Mouse (Mus musculus): ENCODE measurements at regions not wholly inside any gene's neighbourhood (a gene's known extent, or its start where the extent isn't known, plus 50 kb on each side); places are given as distances from the start of the nearest gene placed in this dataset.

DNA sequence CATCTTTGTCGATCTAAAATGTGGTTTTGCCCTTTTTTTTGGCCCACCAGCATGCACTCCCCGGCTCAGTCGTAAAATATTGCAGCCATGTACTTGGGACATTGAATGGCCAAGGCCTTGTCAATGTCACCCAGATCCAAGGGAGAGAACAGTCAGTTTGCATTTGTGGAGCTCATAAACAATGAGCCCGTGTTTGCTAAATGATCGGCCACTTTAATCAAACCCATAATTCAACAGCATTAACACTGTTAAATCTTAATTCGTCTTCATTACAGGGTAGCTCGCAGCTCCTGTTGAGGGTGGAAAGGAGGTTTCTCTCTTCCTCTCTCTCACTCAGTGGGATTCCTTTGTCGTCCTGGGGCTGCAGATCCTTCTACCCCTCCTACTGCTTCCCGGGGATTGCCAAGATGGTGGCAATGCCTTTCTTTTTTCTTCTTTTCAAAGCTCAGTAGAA lies 69.0 kb upstream of the Ephb1 start:
- H3K4me3 ChIP-seq (replicated peaks in 1 of 3; ENCODE audit: low read depth in 2 of 3, low read length in 2 of 3, poor library complexity in 1 of 3): no peak overlapping the region
- H3K4me2 ChIP-seq (ENCODE audit: insufficient read depth, low read depth, poor library complexity, severe bottlenecking): no peak overlapping the region
- dilution Hi-C loops (cut with MboI; ENCODE audit: extremely low pct_ligation_motif_present, extremely low pct_unique_long_range_greater_than_20kb, low sequenced_read_pairs): no loop called here

DNA sequence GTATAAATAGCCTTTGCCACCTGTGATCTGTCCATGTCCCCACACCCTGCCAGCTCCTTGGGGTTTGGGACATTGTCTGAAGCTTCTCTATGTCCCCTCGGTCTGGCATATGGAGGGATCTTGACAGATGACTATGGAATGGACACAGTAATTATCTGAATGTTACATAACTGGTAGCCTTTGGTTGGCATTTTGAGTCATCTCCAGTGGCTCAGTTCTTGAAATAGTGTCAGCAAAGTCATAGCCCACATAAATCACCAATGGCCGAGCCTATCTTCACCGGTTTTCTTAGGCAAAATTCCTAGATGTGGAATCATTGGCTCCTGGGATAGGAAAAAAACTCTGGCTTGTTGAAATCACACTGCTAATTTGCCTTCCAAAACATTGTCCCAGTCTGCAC lies 67.3 kb upstream of the Ephb1 start:
- no peaks in the 10 kb centered on the region for H3K27me3 ChIP-seq (replicated peaks)
- H3K9ac ChIP-seq (ENCODE audit: insufficient read depth, low read depth): no peak overlapping the region
- TF ChIP-seq CHD1 (IDR thresholded peaks at IDR 0.05; ENCODE audit: low read depth, low read length) (no peak), CTCF (conservative IDR thresholded peaks at IDR 0.05 in 1 of 2, IDR thresholded peaks at IDR 0.05 in 1 of 2; ENCODE audit: low read depth in 2 of 2, low read length in 2 of 2) (no peak), ZMIZ1 (IDR thresholded peaks at IDR 0.05; ENCODE audit: low read depth, low read length) (no peak), NELFE (IDR thresholded peaks at IDR 0.05; ENCODE audit: low read depth, low read length) (no peak), MXI1 (IDR thresholded peaks at IDR 0.05; ENCODE audit: low read depth, low read length) (no peak), JUN (IDR thresholded peaks at IDR 0.05; ENCODE audit: insufficient read depth, low read depth, low read length) (no peak), SMC3 (IDR thresholded peaks at IDR 0.05; ENCODE audit: low read depth, low read length) (no peak), UBTF (IDR thresholded peaks at IDR 0.05; ENCODE audit: low read depth, low read length) (no peak), ZKSCAN1 (IDR thresholded peaks at IDR 0.05; ENCODE audit: borderline replicate concordance, low read depth, low read length) (no peak), ZC3H11A (IDR thresholded peaks at IDR 0.05; ENCODE audit: low read depth, low read length) (no peak), MAFK (IDR thresholded peaks at IDR 0.05; ENCODE audit: insufficient replicate concordance, low read length) (no peak), E2F4 (IDR thresholded peaks at IDR 0.05; ENCODE audit: insufficient replicate concordance, low read depth, low read length) (no peak), EP300 (IDR thresholded peaks at IDR 0.05; ENCODE audit: low read length) (no peak), CHD2 (IDR thresholded peaks at IDR 0.05; ENCODE audit: low read length) (no peak), RAD21 (IDR thresholded peaks at IDR 0.05; ENCODE audit: low read depth, low read length) (no peak), JUND (conservative IDR thresholded peaks at IDR 0.05; ENCODE audit: low read depth, low read length) (no peak), BHLHE40 (IDR thresholded peaks at IDR 0.05; ENCODE audit: low read depth, low read length) (no peak), RCOR1 (conservative IDR thresholded peaks at IDR 0.05; ENCODE audit: low read depth, low read length) (no peak)
- no peaks in the 10 kb centered on the region for H3K79me2 ChIP-seq (replicated peaks; ENCODE audit: control insufficient read depth, extremely low read depth, insufficient read depth, poor library complexity, severe bottlenecking)
- H3K4me3 ChIP-seq (replicated peaks in 1 of 3; ENCODE audit: low read depth in 2 of 3, low read length in 2 of 3, poor library complexity in 1 of 3): no peak overlapping the region
- no peaks in the 10 kb centered on the region for H3K4me1 ChIP-seq (ENCODE audit: control insufficient read depth in 1 of 2, insufficient read depth in 2 of 2)
- dilution Hi-C loops (cut with MboI; ENCODE audit: extremely low pct_ligation_motif_present, extremely low pct_unique_long_range_greater_than_20kb, low sequenced_read_pairs): no loop called here
- no peak overlapping the region for H3K27ac ChIP-seq (ENCODE audit: insufficient read depth, low read depth)
- DNase-seq (ENCODE audit: extremely low read depth): no peak
- in situ Hi-C loops (cut with MboI; ENCODE audit: low pct_ligation_motif_present, low pct_unique_long_range_greater_than_20kb, low sequenced_read_pairs): no loop called here
- no peaks in the 10 kb centered on the region for H3K36me3 ChIP-seq (replicated peaks in 1 of 2; ENCODE audit: control insufficient read depth in 1 of 2, insufficient read depth in 1 of 2, low read length in 1 of 2)
- peaks cover 62% of the 10 kb centered on the region for H3K9me3 ChIP-seq (replicated peaks; ENCODE audit: low read length)
- no peak overlapping the region for H3K4me2 ChIP-seq (ENCODE audit: insufficient read depth, low read depth, poor library complexity, severe bottlenecking)

More for the DNA sequence above, 69.0 kb upstream of the Ephb1 start:
- no peaks in the 10 kb centered on the region for H3K27me3 ChIP-seq (replicated peaks)
- no peak for DNase-seq (ENCODE audit: extremely low read depth)
- no peaks in the 10 kb centered on the region for H3K36me3 ChIP-seq (replicated peaks in 1 of 2; ENCODE audit: control insufficient read depth in 1 of 2, insufficient read depth in 1 of 2, low read length in 1 of 2)
- H3K27ac ChIP-seq (ENCODE audit: insufficient read depth, low read depth): no peak overlapping the region
- in situ Hi-C loops (cut with MboI; ENCODE audit: low pct_ligation_motif_present, low pct_unique_long_range_greater_than_20kb, low sequenced_read_pairs): no loop called here
- TF ChIP-seq MXI1 (IDR thresholded peaks at IDR 0.05; ENCODE audit: low read depth, low read length) (no peak), POLR2A (IDR thresholded peaks at IDR 0.05; ENCODE audit: low read depth, low read length) (no peak), PAX5 (IDR thresholded peaks at IDR 0.05; ENCODE audit: low read length) (no peak), RAD21 (IDR thresholded peaks at IDR 0.05; ENCODE audit: low read depth, low read length) (no peak), TBP (conservative IDR thresholded peaks at IDR 0.05; ENCODE audit: low read depth, low read length) (no peak)
- H3K9me3 ChIP-seq (replicated peaks; ENCODE audit: low read length): peaks cover 61% of the 10 kb centered on the region
- no peak overlapping the region for H3K9ac ChIP-seq (ENCODE audit: insufficient read depth, low read depth)
- no peaks in the 10 kb centered on the region for H3K79me2 ChIP-seq (replicated peaks; ENCODE audit: control insufficient read depth, extremely low read depth, insufficient read depth, poor library complexity, severe bottlenecking)
- no peaks in the 10 kb centered on the region for H3K4me1 ChIP-seq (ENCODE audit: control insufficient read depth in 1 of 2, insufficient read depth in 2 of 2)
